Mouse (Mus musculus) embryonic fibroblast, embryonic 13.5 days (primary cell): ENCODE measurements around the gene Urgcp.

ENCODE experiments used
- CTCF ChIP-seq: IDR thresholded peaks from 2 replicates; pipeline ENCODE4 v1.5.1; 2011; ENCODE audit warnings: mild to moderate bottlenecking, control low read depth, low read length, moderate library complexity, borderline replicate concordance; ENCODE audit not compliant: insufficient read depth
- POLR2A ChIP-seq: IDR thresholded peaks from 2 replicates; pipeline ENCODE4 v1.6.1; 2011; ENCODE audit warnings: low read depth, mild to moderate bottlenecking, control low read depth, low read length, moderate library complexity

DNA sequence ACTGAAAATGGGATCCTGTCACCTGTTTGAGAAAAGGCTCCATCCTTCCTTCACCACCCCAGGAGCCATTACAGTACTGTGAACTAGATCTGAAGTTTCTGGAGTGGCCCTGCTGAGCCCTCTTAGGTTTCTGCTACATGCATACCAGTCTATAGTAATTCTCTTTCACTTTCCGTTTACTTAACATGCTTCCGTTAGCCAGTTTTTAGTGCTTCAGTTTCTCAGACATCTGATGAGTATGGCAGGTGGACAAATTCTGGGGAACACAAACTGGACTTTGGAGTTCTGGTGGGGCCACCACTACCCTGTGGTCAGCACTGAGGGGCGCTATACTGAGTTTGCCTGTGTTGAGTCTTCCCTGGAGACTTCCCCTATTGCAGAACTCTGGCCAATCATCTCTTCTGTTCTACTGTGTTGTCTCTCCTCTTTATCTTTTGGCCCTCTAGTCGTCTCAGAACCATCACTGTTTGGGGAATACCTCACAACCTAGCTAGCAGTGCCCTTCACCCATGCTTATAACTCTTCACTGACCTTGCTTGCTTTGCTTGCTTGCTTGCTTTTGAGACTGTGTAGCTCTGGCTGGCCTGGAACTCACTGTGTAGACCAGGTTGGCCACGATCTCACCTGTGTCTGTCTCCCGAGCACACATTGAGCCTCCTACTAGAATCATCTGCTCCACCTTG is 27.0 kb upstream of the Urgcp start:
- TF ChIP-seq CTCF, result no peak
- TF ChIP-seq POLR2A, result no peak
